Mouse (Mus musculus) v-Abl transformed pro-B cells (cell line): ENCODE measurements around the gene Nhlh1.

Experiments
- in situ Hi-C, 2 experiments: fragments of 400-800 bp; cut with MboI; formaldehyde crosslinking; loops; one replicate each; pipeline ENCODE4 v1.15.1; 2025; ENCODE audit not compliant: unreplicated experiment in 2 of 2

The Nhlh1 gene

DNA sequence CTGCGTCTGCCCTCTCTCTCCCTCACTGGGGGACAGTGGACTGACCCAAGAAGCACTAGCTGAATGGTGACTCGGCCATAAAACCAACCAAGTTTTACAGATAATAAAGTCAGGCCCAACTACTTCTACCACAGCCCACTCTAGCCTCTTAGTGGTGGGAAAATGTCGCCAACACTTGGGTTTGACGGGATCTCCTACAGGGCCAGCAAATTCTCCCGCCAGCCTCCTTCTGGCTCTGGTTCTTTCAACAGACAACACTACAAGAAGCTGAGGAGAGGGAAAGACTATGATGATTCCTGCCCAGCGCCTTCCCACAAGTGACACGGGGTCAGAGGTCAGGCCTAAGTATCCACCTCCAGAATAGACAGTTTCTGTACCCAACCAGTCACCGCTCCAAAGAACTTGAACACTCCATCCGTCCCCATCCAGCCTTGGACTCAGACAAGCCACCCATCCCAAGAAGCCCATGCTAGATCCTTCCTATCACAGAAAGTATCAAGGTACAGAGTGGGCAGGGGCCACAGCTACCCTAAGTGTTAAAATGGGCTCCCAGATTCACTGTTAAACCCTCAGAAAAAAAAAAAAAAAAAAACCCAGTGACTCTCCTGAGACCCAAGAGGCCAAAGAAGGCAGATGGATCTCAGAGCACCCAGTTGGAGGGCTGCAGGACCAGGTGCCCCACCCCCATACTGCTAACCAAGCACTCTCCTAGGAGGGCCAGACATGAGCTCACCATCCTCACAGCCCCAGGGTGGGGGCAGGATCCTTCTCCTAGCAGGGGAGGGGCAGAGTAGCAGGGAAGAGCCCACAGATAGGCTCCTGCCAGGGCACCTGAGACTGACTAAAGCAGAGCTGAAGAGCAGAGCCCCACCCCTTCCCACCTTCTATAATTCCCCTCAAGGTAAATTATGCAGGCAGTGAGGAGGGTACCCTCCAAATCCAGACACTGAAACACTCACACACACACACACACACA lies 38.7 kb downstream of the Nhlh1 start:
- in situ Hi-C loops = no loop called here

DNA sequence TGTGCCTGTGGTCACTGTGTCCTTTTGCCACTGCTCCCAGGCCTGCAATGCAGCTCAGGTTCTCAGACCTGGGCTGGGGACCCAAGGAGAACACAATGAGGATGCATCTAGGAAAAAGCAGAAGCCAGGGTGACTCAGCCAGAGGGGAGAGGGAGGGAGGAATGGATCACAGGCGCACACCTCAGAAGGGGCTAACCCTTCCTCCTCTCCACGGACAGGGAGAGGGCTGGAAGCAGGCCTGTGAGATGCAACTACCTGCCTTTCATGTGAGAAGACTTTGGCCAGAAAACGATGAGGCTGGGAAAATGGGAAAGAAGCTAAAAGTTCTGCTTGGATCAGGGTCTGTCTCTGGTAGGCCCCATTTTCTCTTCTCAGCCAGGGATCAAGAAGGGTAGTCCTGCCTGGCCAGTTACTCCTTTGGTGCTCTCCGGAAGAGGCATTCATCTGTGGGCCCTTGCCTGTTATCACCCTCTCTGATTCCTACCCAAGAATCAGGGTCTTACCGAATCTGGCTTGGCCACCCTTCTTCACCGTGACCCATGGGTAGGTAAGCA lies 39.8 kb downstream of the Nhlh1 start:
- in situ Hi-C loops = no loop called here

DNA sequence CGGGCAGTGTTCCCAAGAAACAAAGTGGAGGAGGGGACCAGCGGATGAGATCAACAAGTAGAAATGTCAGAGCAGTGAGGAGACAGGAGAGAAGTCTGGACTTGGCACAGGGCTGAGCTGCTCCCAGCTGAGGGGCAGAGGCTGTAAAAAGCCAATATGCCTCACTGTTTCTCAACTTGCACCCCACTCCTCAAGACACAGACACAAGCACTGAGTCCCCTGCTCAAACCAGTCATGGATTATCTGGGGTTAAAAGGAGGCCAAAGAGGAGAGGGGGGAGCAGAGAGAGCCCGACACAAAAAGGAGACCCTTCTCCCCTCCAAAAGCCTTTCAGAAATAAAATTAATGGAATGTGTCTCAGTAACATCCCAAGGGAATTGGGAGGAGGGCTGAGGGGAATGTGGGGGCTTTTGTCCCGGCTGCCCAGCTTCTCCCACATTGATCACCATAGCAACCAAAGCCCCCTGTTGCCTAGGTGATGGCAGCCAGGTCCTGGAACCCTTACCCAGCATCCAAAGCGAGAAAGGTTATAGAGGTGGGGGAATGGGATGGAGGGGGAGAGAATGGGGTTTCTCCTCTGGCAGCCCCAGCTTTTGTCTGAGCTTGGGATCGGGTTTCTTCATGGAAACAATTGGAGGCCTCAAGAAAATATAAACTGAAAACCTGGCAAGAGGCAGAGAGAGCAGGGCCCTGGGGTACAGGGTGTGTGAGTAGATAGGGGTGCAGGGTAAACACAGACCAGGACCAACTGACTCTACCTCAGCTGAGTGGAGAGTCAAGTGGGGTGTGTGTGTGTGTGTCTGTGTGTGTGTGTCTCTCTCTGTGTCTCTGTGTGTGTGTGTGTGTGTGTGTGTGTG lies 40.5 kb downstream of the Nhlh1 start:
- in situ Hi-C loops = no loop called here

DNA sequence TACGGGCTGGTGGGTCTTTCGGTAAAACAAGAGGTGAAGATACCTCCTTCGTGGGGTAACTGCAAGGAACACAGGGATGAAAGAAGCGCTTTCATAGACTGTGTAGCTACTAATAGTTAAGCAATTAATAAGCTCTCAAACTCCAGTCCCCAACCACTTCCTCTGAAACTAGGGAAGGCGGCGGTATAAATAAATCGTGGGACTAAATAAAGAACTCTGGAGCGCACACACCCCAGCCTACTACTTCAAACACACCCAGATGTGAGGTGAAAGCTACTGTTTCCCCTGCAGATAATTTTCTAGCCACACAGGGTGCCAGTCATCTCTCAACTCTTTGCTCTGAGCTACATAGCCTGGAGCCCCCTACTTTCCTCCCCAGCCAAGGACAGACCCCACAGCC lies 41.3 kb downstream of the Nhlh1 start:
- in situ Hi-C loops = no loop called here

DNA sequence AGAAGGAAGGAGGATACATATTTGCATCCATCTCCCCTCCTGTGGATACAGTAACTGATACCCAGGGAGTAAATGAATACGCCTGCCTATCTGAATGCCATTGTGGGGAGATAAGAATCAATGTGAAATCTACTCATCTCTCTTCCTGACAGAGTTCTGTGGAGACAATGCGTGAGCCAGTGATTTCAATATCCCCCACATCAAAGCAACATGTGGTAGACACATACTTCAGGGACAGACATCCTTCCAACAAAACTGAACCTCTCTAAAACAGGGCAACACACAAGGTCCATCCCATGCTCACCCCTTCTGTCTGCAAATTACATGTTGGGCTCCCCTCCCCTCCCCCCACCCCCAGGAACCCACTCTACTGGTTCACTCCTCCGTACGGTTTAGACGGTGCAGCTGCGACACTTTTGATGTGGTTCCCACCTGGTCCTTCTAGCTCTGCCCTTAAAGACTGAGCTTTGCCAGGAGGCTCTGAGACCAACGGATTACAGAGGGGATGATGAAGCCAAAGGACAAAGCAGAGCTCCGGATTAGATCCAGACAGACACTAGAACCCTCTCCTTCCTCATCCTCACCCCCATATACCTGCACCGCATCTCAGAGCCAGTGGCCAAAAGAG lies 41.9 kb downstream of the Nhlh1 start:
- in situ Hi-C loops = no loop called here

DNA sequence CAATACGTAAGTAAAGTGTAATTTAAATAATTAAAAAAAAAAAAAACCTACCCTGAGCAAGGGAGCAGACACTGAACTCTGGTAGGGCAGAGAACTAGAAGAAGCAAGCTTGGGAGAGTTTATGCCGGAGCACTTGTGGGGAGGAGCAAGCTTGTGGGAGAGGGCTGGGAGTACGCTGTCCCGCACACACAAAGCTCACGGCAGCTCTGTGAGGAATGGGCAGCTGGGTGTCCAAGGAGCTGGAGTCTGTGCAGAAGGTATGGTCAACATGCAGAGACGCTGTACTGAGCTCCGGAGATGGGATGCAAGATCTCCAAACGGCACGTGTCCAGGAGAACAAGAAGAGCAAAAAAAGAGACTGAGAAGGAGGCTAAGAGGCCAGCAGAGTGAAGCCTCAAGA lies 42.6 kb downstream of the Nhlh1 start:
- in situ Hi-C loops = no loop called here

DNA sequence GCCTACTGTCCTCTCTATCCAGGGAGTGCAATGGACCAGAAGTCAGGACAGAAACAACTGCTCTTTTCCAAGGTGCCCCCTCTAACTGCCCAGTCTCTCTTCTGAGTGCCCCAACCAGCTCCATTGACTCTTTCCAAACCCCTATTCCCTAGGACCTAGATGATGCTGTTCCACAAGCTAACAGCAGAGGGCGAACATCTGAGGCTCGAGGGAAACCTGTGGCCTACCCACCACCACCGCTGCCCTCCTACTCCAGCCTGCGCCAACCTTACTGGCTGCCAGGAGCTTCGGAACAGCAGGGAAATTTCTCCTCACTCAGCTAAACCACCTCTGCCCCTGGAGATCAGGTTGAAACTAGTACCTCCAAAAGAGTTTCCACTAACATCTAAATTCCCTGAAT lies 45.3 kb downstream of the Nhlh1 start:
- in situ Hi-C loops = no loop called here

DNA sequence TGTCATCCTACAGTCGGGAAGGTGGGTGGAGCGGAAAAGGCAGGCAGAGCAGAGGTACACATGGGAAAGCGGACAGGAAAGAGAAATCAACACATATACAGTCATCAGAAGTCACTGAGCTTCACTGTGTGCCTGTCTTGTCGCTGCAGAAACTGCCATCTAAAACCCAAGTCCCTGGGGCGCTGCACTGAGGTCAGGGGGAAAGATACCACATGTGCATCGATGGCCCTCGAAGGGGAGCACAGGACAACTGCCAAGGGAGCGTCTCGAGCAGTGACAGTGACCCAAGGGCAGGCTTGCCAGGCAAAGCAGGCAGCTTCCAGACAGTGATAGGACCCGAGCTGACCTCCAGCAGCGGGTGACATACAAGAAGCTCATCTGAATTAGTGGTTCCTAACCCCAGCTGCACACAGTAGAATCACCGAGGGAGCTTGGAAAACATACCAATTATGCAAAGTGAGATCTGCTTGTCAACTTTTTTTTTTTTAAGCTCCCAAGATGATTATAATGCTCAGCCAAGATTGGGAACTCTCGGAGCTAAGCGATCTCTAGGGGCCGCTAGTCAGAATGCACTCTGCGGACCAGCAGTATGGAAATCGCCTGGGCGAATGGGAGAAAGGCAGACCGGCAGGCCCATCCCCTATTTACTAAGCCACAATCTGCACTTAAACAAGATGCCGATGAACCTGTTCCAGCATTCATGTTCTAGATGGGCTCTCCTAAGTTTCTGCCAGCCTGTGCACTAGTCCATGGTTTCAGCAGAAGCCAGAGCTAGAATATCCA lies 47.1 kb downstream of the Nhlh1 start:
- in situ Hi-C loops = no loop called here

DNA sequence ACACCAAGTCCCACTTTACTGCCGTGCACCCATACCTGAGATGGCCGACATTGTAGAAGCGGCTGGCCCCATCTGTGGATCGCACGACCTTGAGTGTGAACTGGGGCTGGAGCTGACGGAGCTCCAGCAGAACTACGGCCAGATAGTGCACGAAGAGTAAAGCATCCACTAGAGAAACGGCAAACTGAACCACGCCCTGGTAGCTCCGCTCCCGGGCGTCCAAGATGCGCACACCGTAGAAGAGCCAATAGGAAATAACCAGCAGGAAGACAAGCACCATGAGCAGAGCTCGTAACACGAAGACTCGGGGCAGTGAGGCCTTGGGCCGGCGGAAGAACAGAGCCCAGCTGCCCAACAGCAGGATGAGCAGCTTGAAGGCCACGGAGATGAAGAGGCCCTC lies 48.0 kb downstream of the Nhlh1 start:
- in situ Hi-C loops = no loop called here

DNA sequence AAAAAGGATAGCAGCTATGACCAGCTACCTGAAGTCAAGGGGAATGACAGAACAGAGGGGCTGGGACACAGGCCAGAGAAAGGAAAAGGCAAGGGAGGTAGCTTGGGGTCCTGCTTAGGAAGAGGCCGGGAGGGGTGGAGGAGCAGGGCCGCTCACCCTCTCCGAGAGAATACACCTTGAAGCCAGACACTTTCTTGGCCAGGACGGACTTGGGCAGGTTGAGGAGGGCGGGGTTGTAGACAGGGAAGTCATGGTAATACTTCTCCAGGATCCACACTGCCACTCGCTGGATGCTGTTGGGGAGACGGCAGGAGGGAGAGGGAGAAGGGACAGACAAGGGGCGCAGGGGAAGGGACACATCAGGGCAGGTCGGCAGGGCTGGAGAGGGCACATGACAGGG lies 49.0 kb downstream of the Nhlh1 start:
- in situ Hi-C loops = no loop called here

DNA sequence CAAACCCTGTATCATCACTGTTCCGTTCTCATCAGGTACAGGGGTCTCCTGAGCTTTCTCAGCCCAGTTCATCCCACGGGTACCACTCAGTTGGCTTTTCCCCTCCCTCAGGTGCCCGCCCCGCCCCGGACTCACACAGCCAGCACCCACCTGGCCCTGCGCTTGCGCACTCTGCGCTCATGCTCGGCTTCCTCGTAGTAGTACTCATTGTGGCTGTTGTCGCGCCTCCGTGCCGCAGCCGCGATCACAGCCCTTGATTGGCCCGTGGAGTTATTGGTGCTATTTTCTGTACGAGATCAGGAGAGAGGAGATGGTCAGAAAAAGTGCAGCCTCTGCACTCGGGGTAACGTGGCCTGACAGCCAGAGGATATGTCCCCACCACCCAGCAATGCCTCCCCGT lies 49.6 kb downstream of the Nhlh1 start:
- in situ Hi-C loops = no loop called here
